Mouse (Mus musculus) embryo, embryonic 10 days (tissue): ENCODE data around the gene Rwdd2b.

Source experiments
- DNase-seq: peaks from one replicate; pipeline ENCODE4 v3.0.0-alpha.2; 2015; ENCODE audit warnings: low spot score

Gene Rwdd2b

GRCm38 (mm10) chr16:87420662-87421061, 19.7 kb downstream of the Rwdd2b start:
- DNase-seq: no peak

- no peak for DNase-seq
Measured at GRCm38 (mm10) chr16:87405001-87405400, 35.4 kb downstream of the Rwdd2b start.

- peak; percentile 85 for DNase-seq
Measured at GRCm38 (mm10) chr16:87393813-87394548, 46.4 kb downstream of the Rwdd2b start.

GRCm38 (mm10) chr16:87387444-87387977, 52.9 kb downstream of the Rwdd2b start:
- no peak for DNase-seq

GRCm38 (mm10) chr16:87384366-87384765, 56.0 kb downstream of the Rwdd2b start:
- DNase-seq: no peak
